Mouse (Mus musculus) ES-E14 (cell line): ENCODE measurements around the gene Taldo1. TPM values are rescaled to one million over a fixed set of nuclear protein-coding genes. Genes with fewer than 3 reads are reported as not detected.

Source experiments
- DNase-seq: peaks from one replicate; pipeline ENCODE4 v3.0.0-alpha.2; 2013; ENCODE audit warnings: low read depth, low spot score
- H3K27ac ChIP-seq: 2 replicates; pipeline ENCODE4 v1.5.1; 2012; ENCODE audit warnings: low read depth, mild to moderate bottlenecking, low read length, moderate library complexity, mixed read lengths; ENCODE audit not compliant: poor library complexity, insufficient read depth, severe bottlenecking
- H3K36me3 ChIP-seq: 2 replicates; pipeline ENCODE4 v1.6.1; 2012; ENCODE audit warnings: mild to moderate bottlenecking, low read length, moderate library complexity, mixed read lengths; ENCODE audit not compliant: control insufficient read depth, poor library complexity, insufficient read depth, severe bottlenecking
- H3K4me1 ChIP-seq, 2 experiments: fragments of 150-350 bp in 1 of 2; sonication (generic) in 1 of 2; 2 replicates each; pipeline ENCODE4 v1.6.1; 2012; ENCODE audit warnings: low read length in 2 of 2, mild to moderate bottlenecking in 1 of 2, mixed read lengths in 1 of 2; ENCODE audit not compliant: control insufficient read depth in 2 of 2, insufficient read depth in 2 of 2, poor library complexity in 1 of 2
- H3K4me3 ChIP-seq, 2 experiments: fragments of 150-350 bp in 1 of 2; sonication (generic) in 1 of 2; 2 replicates each; pipeline ENCODE4 v1.5.1; 2012; ENCODE audit warnings: low read length in 2 of 2, low read depth in 1 of 2, mild to moderate bottlenecking in 1 of 2, mixed read lengths in 1 of 2; ENCODE audit not compliant: insufficient read depth in 1 of 2, poor library complexity in 1 of 2, severe bottlenecking in 1 of 2
- H3K9ac ChIP-seq: 2 replicates; pipeline ENCODE4 v1.6.1; 2012; ENCODE audit warnings: low read depth, mild to moderate bottlenecking, low read length, mixed read lengths; ENCODE audit not compliant: poor library complexity, insufficient read depth, severe bottlenecking
- H3K9me3 ChIP-seq: fragments of 150-350 bp; sonication (generic); 2 replicates; pipeline ENCODE4 v1.6.1; 2012; ENCODE audit warnings: low read depth, mild to moderate bottlenecking, low read length; ENCODE audit not compliant: control insufficient read depth, insufficient read depth
- CHD2 ChIP-seq: IDR thresholded peaks from 2 replicates; pipeline ENCODE4 v1.6.1; 2014; ENCODE audit warnings: mild to moderate bottlenecking, low read depth, low read length, inconsistent platforms
- HCFC1 ChIP-seq: IDR thresholded peaks from 2 replicates; pipeline ENCODE4 v1.6.1; 2012; ENCODE audit warnings: low read length, inconsistent platforms, borderline replicate concordance; ENCODE audit not compliant: insufficient read depth
- MAFK ChIP-seq: IDR thresholded peaks from 2 replicates; pipeline ENCODE4 v1.6.1; 2014; ENCODE audit warnings: mild to moderate bottlenecking, low read depth, low read length, inconsistent platforms; ENCODE audit not compliant: insufficient read depth
- ZC3H11A ChIP-seq: IDR thresholded peaks from 2 replicates; pipeline ENCODE4 v1.6.1; 2012; ENCODE audit warnings: low read depth, mild to moderate bottlenecking, inconsistent platforms, low read length, borderline replicate concordance
- ZNF384 ChIP-seq: IDR thresholded peaks from 2 replicates; pipeline ENCODE4 v1.6.1; 2012; ENCODE audit warnings: low read depth, low read length, inconsistent platforms
- in situ Hi-C, 2 experiments: fragments of 600-800 bp; cut with MboI; formaldehyde crosslinking; loops; one replicate each; pipeline ENCODE4 v1.15.1; 2025; ENCODE audit warnings: low sequenced_read_pairs in 2 of 2, inconsistent platforms in 1 of 2; ENCODE audit not compliant: unreplicated experiment in 2 of 2
- total RNA-seq: library from RNA; depleted of rRNA; stranded (reverse); fragments of 300-350 nt; gene quantifications from 2 replicates; pipeline ENCODE4 v1.2.3, GENCODE M21; 2012

Taldo1 gene
- total RNA-seq, 1 experiment: 327 TPM

DNA sequence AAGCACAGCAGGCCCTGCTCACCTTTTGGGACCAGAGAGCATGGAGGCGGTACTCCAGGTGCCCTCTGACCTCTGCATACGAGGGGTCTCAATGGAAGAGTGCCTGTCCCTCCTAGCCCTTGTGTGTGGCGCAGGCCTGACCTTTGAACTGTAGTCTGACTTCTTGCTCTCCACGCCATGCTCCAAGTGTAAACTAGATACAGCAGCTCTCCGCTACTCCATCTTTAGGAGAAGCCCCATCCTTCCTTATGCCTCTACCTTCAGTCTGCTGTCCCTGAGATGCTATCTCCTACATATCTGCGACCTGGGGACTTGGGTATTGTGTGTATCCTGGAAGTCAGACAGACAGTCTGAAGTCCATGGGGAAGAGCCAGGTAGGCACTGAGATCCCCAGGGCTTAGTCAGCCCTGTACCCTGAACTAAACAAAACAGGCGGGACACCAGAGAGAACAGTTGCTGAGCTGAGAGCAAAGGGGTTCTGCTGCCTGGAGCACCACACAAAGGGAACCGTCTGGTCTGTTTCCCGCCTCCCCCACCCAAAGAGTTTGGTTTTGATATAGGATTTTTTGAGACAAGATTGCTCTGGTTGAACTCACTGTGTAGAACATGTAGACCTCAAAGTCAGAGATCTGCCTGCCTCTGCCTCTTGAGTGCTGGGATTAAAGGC is 44.0 kb downstream of the Taldo1 start:
- Histone ChIP-seq H3K4me3 (no peak overlapping the region), H3K9ac (no peak overlapping the region), H3K4me1 (peaks cover 4 to 26% of the 10 kb centered on the region in 2 experiments; a peak in 3 of 4 replicates), H3K27ac (no peak overlapping the region), H3K9me3 (no peaks in the 10 kb centered on the region), H3K36me3 (peaks cover 48% of the 10 kb centered on the region)
- no peak for DNase-seq
- in situ Hi-C loops: no loop called here
- TF ChIP-seq ZC3H11A: no peak
- TF ChIP-seq HCFC1: no peak
- no peak for TF ChIP-seq ZNF384
- TF ChIP-seq CHD2: no peak
- TF ChIP-seq MAFK: no peak

- no peak for DNase-seq
- Histone ChIP-seq H3K36me3 (peaks cover 50% of the 10 kb centered on the region), H3K9me3 (no peaks in the 10 kb centered on the region), H3K9ac (peak overlapping the region; percentile 81; the same call in 1 of the 2 replicates), H3K4me3 (peak overlapping the region in 1 of 2 experiments; percentile 80; a peak in 1 of 4 replicates), H3K4me1 (peaks cover 4 to 27% of the 10 kb centered on the region in 2 experiments; a peak in 3 of 4 replicates), H3K27ac (no peak overlapping the region)
- TF ChIP-seq CHD2: no peak
- TF ChIP-seq ZNF384: no peak
- TF ChIP-seq MAFK: no peak
- TF ChIP-seq ZC3H11A: no peak
- no peak for TF ChIP-seq HCFC1
- in situ Hi-C loops: no loop called here
Observed at GRCm38 (mm10) chr7:141436523-141436892, 44.5 kb downstream of the Taldo1 start.

DNA sequence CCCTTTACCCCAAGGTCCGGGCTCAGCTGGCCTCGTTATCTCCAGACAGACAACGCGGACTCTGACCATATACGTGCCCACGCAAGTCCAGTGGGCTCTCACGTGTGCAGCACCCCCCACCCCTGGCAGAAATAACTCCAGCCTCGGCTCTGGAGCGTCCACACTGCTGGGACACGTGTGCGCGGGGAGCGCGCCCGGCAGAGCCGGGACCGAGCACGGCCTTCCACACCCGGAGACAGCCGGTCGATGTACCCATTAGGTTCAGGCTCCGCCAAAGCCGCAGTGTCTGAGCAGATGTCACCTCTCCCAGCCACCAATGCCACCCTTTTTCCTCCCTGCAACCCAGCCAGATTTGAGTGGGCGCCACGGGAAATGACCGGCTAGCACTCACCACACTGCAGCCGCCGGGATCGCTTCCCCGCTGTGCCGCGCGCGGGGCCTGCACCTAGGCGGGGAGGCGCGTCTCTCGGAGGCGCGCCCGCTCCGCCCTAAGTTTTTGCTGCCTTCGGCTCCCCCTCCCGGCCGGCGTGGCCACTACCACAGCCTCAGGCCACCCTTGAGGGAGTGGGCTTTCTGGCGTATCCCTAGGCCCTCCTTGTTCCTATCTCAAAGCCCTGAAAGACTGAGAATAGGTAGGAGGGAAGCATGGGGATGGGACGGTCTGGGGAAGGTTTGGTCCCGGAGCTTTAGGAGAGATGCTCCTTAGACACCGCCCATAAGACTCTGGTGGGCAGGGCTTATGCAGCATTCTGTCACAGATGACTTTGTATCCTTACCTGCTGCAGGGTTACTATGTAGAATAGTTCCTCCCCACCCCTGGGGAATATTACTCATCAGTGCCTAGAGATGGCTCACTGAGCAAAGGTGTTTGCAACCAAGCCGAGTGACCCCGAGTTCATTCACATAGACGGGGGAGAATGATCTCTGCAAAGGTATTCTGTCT is 45.5 kb downstream of the Taldo1 start, which contains the start of gene Slc25a22:
TSS of gene Slc25a22 (minus strand) at position 715 of the 943 bp plus-strand sequence.
- Histone ChIP-seq H3K36me3 (peaks cover 54% of the 10 kb centered on the region), H3K9me3 (no peaks in the 10 kb centered on the region), H3K27ac (peak within 1 kb of the TSS; percentile 28; the same call in 1 of the 2 replicates), H3K4me1 (peaks cover 4 to 32% of the 10 kb centered on the region in 2 experiments; a peak in 3 of 4 replicates), H3K9ac (peak within 1 kb of the TSS; percentile 81), H3K4me3 (peak within 1 kb of the TSS; percentile 80 to 82)
- DNase-seq: no peak
- in situ Hi-C loops: no loop called here
- 0 out of 2 replicates have a peak, but pooled peaks have one; percentile 4 for TF ChIP-seq ZC3H11A
- no peak for TF ChIP-seq CHD2
- TF ChIP-seq HCFC1: peak; percentile 49; the same call in 1 of the 2 replicates

GRCm38 (mm10) chr7:141438201-141438968 is 46.4 kb downstream of the Taldo1 start:
- Histone ChIP-seq H3K9ac (no peak overlapping the region), H3K27ac (no peak overlapping the region), H3K4me1 (peaks cover 4 to 36% of the 10 kb centered on the region in 2 experiments; a peak in 3 of 4 replicates), H3K36me3 (peaks cover 55% of the 10 kb centered on the region), H3K4me3 (no peak overlapping the region), H3K9me3 (no peaks in the 10 kb centered on the region)
- no peak for DNase-seq
- in situ Hi-C loops: no loop called here
- TF ChIP-seq ZNF384 (no peak), HCFC1 (no peak), ZC3H11A (no peak), CHD2 (no peak), MAFK (no peak)
